Mouse (Mus musculus): Measurements from ENCODE around the gene Zfp839. TPM values are rescaled to one million over a fixed set of nuclear protein-coding genes. Genes with fewer than 3 reads are reported as not detected.

Zfp839 gene
- total and polyA plus RNA-seq, 3 experiments, result 4.8 to 10.3 (median 9.1) TPM

- Histone ChIP-seq H3K4me1 (ENCODE audit: control insufficient read depth, insufficient read depth, low read length) (peaks cover 4% of the 10 kb centered on the region; the same call in 1 of the 2 replicates), H3K36me3 (ENCODE audit: control insufficient read depth, insufficient read depth, low read length) (no peaks in the 10 kb centered on the region), H3K27me3 (ENCODE audit: control insufficient read depth, insufficient read depth, low read length) (no peaks in the 10 kb centered on the region), H3K27ac (peak overlapping the region; percentile 51), H3K9ac (ENCODE audit: low read depth, low read length) (peak overlapping the region; percentile 55), H3K4me3 (peak overlapping the region; percentile 60), H3K79me2 (replicated peaks; ENCODE audit: control insufficient read depth, insufficient read depth, low read length) (no peaks in the 10 kb centered on the region)
- intact Hi-C loops (cut with DNase I), result loop anchor here (2.0 to 5.0 kb wide), 4 partner anchors 181 to 426 kb away; no protein-coding TSS in a partner anchor
- 20% methylated on average over 32 of the region's 32 CpGs for WGBS
- TF ChIP-seq EP300 (IDR thresholded peaks at IDR 0.05; ENCODE audit: insufficient read depth, low read depth, low read length), result peak; percentile 76; the same call in 1 of the 2 replicates
- no peak for TF ChIP-seq POLR2A (IDR thresholded peaks at IDR 0.05; ENCODE audit: insufficient read depth, low read depth, low read length)
- peak; percentile 87 to 90 for DNase-seq
Measured at GRCm38 (mm10) chr12:110843194-110844048, 6.6 kb upstream of the Zfp839 start.

- Histone ChIP-seq H3K4me1 (ENCODE audit: control insufficient read depth, insufficient read depth, low read length) (peaks cover 4% of the 10 kb centered on the region; the same call in 1 of the 2 replicates), H3K36me3 (ENCODE audit: control insufficient read depth, insufficient read depth, low read length) (no peaks in the 10 kb centered on the region), H3K4me3 (peak overlapping the region; percentile 60), H3K27ac (peak overlapping the region; percentile 51), H3K9ac (ENCODE audit: low read depth, low read length) (peak overlapping the region; percentile 63), H3K79me2 (replicated peaks; ENCODE audit: control insufficient read depth, insufficient read depth, low read length) (no peaks in the 10 kb centered on the region), H3K27me3 (ENCODE audit: control insufficient read depth, insufficient read depth, low read length) (no peaks in the 10 kb centered on the region)
- DNase-seq, result peak; percentile 56 to 64
- intact Hi-C loops (cut with DNase I), result loop anchor here (5.0 kb wide), 2 partner anchors 182 to 427 kb away; no protein-coding TSS in a partner anchor
- TF ChIP-seq CTCF (IDR thresholded peaks at IDR 0.05), result no peak; the same call in 1 of the 2 replicates
- no peak for TF ChIP-seq POLR2A (IDR thresholded peaks at IDR 0.05; ENCODE audit: insufficient read depth, low read depth, low read length)
- TF ChIP-seq EP300 (IDR thresholded peaks at IDR 0.05; ENCODE audit: insufficient read depth, low read depth, low read length), result no peak
- WGBS, result 2% methylated on average over 42 of the region's 42 CpGs
Measured at GRCm38 (mm10) chr12:110844227-110845130, 5.6 kb upstream of the Zfp839 start.

GRCm38 (mm10) chr12:110845131-110845880 is 4.7 kb upstream of the Zfp839 start:
- peak overlapping the region; percentile 60 for H3K4me3 ChIP-seq
- no peaks in the 10 kb centered on the region for H3K36me3 ChIP-seq (ENCODE audit: control insufficient read depth, insufficient read depth, low read length)
- TF ChIP-seq CTCF (IDR thresholded peaks at IDR 0.05) (no peak), EP300 (IDR thresholded peaks at IDR 0.05; ENCODE audit: insufficient read depth, low read depth, low read length) (peak; percentile 89), POLR2A (IDR thresholded peaks at IDR 0.05; ENCODE audit: insufficient read depth, low read depth, low read length) (peak; percentile 66; the same call in 1 of the 2 replicates)
- peak overlapping the region; percentile 68 for H3K9ac ChIP-seq (ENCODE audit: low read depth, low read length)
- intact Hi-C loops (cut with DNase I), result no loop called here
- DNase-seq, result peak; percentile 93 to 95
- under 1% methylated on average over 36 of the region's 36 CpGs for WGBS
- H3K27ac ChIP-seq, result peak overlapping the region; percentile 69
- no peaks in the 10 kb centered on the region for H3K27me3 ChIP-seq (ENCODE audit: control insufficient read depth, insufficient read depth, low read length)
- peaks cover 4% of the 10 kb centered on the region; the same call in 1 of the 2 replicates for H3K4me1 ChIP-seq (ENCODE audit: control insufficient read depth, insufficient read depth, low read length)
- H3K79me2 ChIP-seq (replicated peaks; ENCODE audit: control insufficient read depth, insufficient read depth, low read length), result no peaks in the 10 kb centered on the region

- H3K27me3 ChIP-seq (ENCODE audit: control insufficient read depth, insufficient read depth, low read length), result no peaks in the 10 kb centered on the region
- WGBS, result 78% methylated on average over 6 of the region's 6 CpGs
- peaks cover 7% of the 10 kb centered on the region for H3K4me1 ChIP-seq (ENCODE audit: control insufficient read depth, insufficient read depth, low read length)
- TF ChIP-seq POLR2A (IDR thresholded peaks at IDR 0.05; ENCODE audit: insufficient read depth, low read depth, low read length) (no peak), EP300 (IDR thresholded peaks at IDR 0.05; ENCODE audit: insufficient read depth, low read depth, low read length) (no peak), CTCF (IDR thresholded peaks at IDR 0.05) (no peak)
- no peaks in the 10 kb centered on the region for H3K79me2 ChIP-seq (replicated peaks; ENCODE audit: control insufficient read depth, insufficient read depth, low read length)
- H3K27ac ChIP-seq, result peak overlapping the region; percentile 69
- H3K4me3 ChIP-seq, result peak overlapping the region; percentile 60
- peak overlapping the region; percentile 68 for H3K9ac ChIP-seq (ENCODE audit: low read depth, low read length)
- no peaks in the 10 kb centered on the region for H3K36me3 ChIP-seq (ENCODE audit: control insufficient read depth, insufficient read depth, low read length)
- intact Hi-C loops (cut with DNase I), result no loop called here
- DNase-seq, result no peak
Measured at GRCm38 (mm10) chr12:110846191-110846765, 3.8 kb upstream of the Zfp839 start.

GRCm38 (mm10) chr12:110850929-110851256 is 840 bp downstream of the Zfp839 start:
- intact Hi-C loops (cut with DNase I), result no loop called here
- 15% methylated on average over 9 of the region's 9 CpGs for WGBS
- no peak for DNase-seq

More at GRCm38 (mm10) chr12:110850929-110851256, 840 bp downstream of the Zfp839 start:
- no peaks in the 10 kb centered on the region for H3K27me3 ChIP-seq (ENCODE audit: control insufficient read depth, insufficient read depth, low read length)
- no peaks in the 10 kb centered on the region for H3K36me3 ChIP-seq (ENCODE audit: control insufficient read depth, insufficient read depth, low read length)
- peak overlapping the region; percentile 85 for H3K27ac ChIP-seq
- no peaks in the 10 kb centered on the region for H3K79me2 ChIP-seq (replicated peaks; ENCODE audit: control insufficient read depth, insufficient read depth, low read length)
- H3K4me1 ChIP-seq (ENCODE audit: control insufficient read depth, insufficient read depth, low read length), result peaks cover 7% of the 10 kb centered on the region
- TF ChIP-seq POLR2A (IDR thresholded peaks at IDR 0.05; ENCODE audit: insufficient read depth, low read depth, low read length), result no peak
- TF ChIP-seq CTCF (IDR thresholded peaks at IDR 0.05), result no peak
- TF ChIP-seq EP300 (IDR thresholded peaks at IDR 0.05; ENCODE audit: insufficient read depth, low read depth, low read length), result no peak
- H3K9ac ChIP-seq (ENCODE audit: low read depth, low read length), result peak overlapping the region; percentile 90
- peak overlapping the region; percentile 81 for H3K4me3 ChIP-seq

Data from heart, adult 2 months (tissue).